Mouse (Mus musculus): Measurements from ENCODE around the gene Gm21972.

Gene Gm21972

GRCm38 (mm10) chr1:86133337-86133736 is at the start of gene Gm21972:
TSS of gene Gm21972 (plus strand) at chr1:86133637.
- in situ Hi-C loops (cut with MboI; ENCODE audit: low sequenced_read_pairs) = no loop called here

GRCm38 (mm10) chr1:86094413-86094812 is 39.0 kb upstream of the Gm21972 start:
- in situ Hi-C loops (cut with MboI; ENCODE audit: low sequenced_read_pairs) = no loop called here

- in situ Hi-C loops (cut with MboI; ENCODE audit: low sequenced_read_pairs) = no loop called here
Measured at GRCm38 (mm10) chr1:86105054-86105453, 28.4 kb upstream of the Gm21972 start.

- in situ Hi-C loops (cut with MboI; ENCODE audit: low sequenced_read_pairs) = no loop called here
Measured at GRCm38 (mm10) chr1:86111779-86112178, 21.7 kb upstream of the Gm21972 start, which contains the start of gene Htr2b. TSS of gene Htr2b (minus strand) at chr1:86111970.

- in situ Hi-C loops (cut with MboI; ENCODE audit: low sequenced_read_pairs) = no loop called here
Measured at GRCm38 (mm10) chr1:86114141-86114540, 19.3 kb upstream of the Gm21972 start.

- in situ Hi-C loops (cut with MboI; ENCODE audit: low sequenced_read_pairs) = no loop called here
Measured at GRCm38 (mm10) chr1:86119549-86119948, 13.9 kb upstream of the Gm21972 start.

- in situ Hi-C loops (cut with MboI; ENCODE audit: low sequenced_read_pairs) = no loop called here
Measured at GRCm38 (mm10) chr1:86126036-86126435, 7.4 kb upstream of the Gm21972 start.

GRCm38 (mm10) chr1:86135315-86135714 is 1.9 kb downstream of the Gm21972 start:
- in situ Hi-C loops (cut with MboI; ENCODE audit: low sequenced_read_pairs) = no loop called here

- in situ Hi-C loops (cut with MboI; ENCODE audit: low sequenced_read_pairs) = no loop called here
Measured at GRCm38 (mm10) chr1:86141081-86141480, 7.6 kb downstream of the Gm21972 start.

- in situ Hi-C loops (cut with MboI; ENCODE audit: low sequenced_read_pairs) = no loop called here
Measured at GRCm38 (mm10) chr1:86143165-86143564, 9.7 kb downstream of the Gm21972 start.

GRCm38 (mm10) chr1:86144001-86144944 is 10.8 kb downstream of the Gm21972 start:
- in situ Hi-C loops (cut with MboI; ENCODE audit: low sequenced_read_pairs) = no loop called here

GRCm38 (mm10) chr1:86146293-86146692 is 12.9 kb downstream of the Gm21972 start:
- in situ Hi-C loops (cut with MboI; ENCODE audit: low sequenced_read_pairs) = no loop called here

GRCm38 (mm10) chr1:86147557-86147956 is 14.1 kb downstream of the Gm21972 start:
- in situ Hi-C loops (cut with MboI; ENCODE audit: low sequenced_read_pairs) = no loop called here

- in situ Hi-C loops (cut with MboI; ENCODE audit: low sequenced_read_pairs) = no loop called here
Measured at GRCm38 (mm10) chr1:86148161-86148560, 14.7 kb downstream of the Gm21972 start.

GRCm38 (mm10) chr1:86150929-86151328 is 17.5 kb downstream of the Gm21972 start:
- in situ Hi-C loops (cut with MboI; ENCODE audit: low sequenced_read_pairs) = no loop called here

GRCm38 (mm10) chr1:86151376-86151775 is 17.9 kb downstream of the Gm21972 start:
- in situ Hi-C loops (cut with MboI; ENCODE audit: low sequenced_read_pairs) = no loop called here

- in situ Hi-C loops (cut with MboI; ENCODE audit: low sequenced_read_pairs) = no loop called here
Measured at GRCm38 (mm10) chr1:86152618-86153017, 19.2 kb downstream of the Gm21972 start.

- in situ Hi-C loops (cut with MboI; ENCODE audit: low sequenced_read_pairs) = no loop called here
Measured at GRCm38 (mm10) chr1:86154133-86154823, 20.8 kb downstream of the Gm21972 start, which contains the start of gene Armc9. TSS of gene Armc9 (plus strand) at chr1:86154780.

- in situ Hi-C loops (cut with MboI; ENCODE audit: low sequenced_read_pairs) = no loop called here
Measured at GRCm38 (mm10) chr1:86154824-86155164, 21.4 kb downstream of the Gm21972 start.

- in situ Hi-C loops (cut with MboI; ENCODE audit: low sequenced_read_pairs) = no loop called here
Measured at GRCm38 (mm10) chr1:86156075-86156474, 22.6 kb downstream of the Gm21972 start.

GRCm38 (mm10) chr1:86156595-86156994 is 23.2 kb downstream of the Gm21972 start:
- in situ Hi-C loops (cut with MboI; ENCODE audit: low sequenced_read_pairs) = no loop called here

- in situ Hi-C loops (cut with MboI; ENCODE audit: low sequenced_read_pairs) = no loop called here
Measured at GRCm38 (mm10) chr1:86160059-86160458, 26.6 kb downstream of the Gm21972 start.

All from CH12F3 (cell line).